Mouse (Mus musculus) lung, embryonic 14.5 days (tissue): ENCODE data around the gene Gfap. TPM values are rescaled to one million over a fixed set of nuclear protein-coding genes. Genes with fewer than 3 reads are reported as not detected.

Source experiments
- ATAC-seq: fragments of 200-750 bp; cut with Nextera tagmentation; 2 replicates; pipeline ENCODE4 v1.8.0; 2017; ENCODE audit warnings: mild to moderate bottlenecking, moderate TSS enrichment, moderate library complexity; ENCODE audit not compliant: insufficient read depth
- DNase-seq: peaks from one replicate; pipeline ENCODE4 v3.0.0-alpha.2; 2015
- H3K27ac ChIP-seq: fragments of 300-500 bp; sonication (generic); 2 replicates; pipeline ENCODE4 v1.5.1; 2014; ENCODE audit warnings: low read depth, mild to moderate bottlenecking, moderate library complexity
- H3K27me3 ChIP-seq: fragments of 300-500 bp; sonication (generic); 2 replicates; pipeline ENCODE4 v1.6.1; 2014; ENCODE audit warnings: low read length, control low read depth; ENCODE audit not compliant: insufficient read depth
- H3K36me3 ChIP-seq: fragments of 300-500 bp; sonication (generic); 2 replicates; pipeline ENCODE4 v1.6.1; 2014; ENCODE audit warnings: control low read depth; ENCODE audit not compliant: insufficient read depth
- H3K4me1 ChIP-seq: fragments of 300-500 bp; sonication (generic); 2 replicates; pipeline ENCODE4 v1.6.1; 2014; ENCODE audit warnings: antibody characterized with exemption, control low read depth; ENCODE audit not compliant: insufficient read depth
- H3K4me2 ChIP-seq: fragments of 300-500 bp; sonication (generic); 2 replicates; pipeline ENCODE4 v1.6.1; 2014; ENCODE audit warnings: mild to moderate bottlenecking
- H3K4me3 ChIP-seq: fragments of 300-500 bp; sonication (generic); 2 replicates; pipeline ENCODE4 v1.5.1; 2014; ENCODE audit warnings: low read depth, low read length
- H3K9ac ChIP-seq: fragments of 300-500 bp; sonication (generic); 2 replicates; pipeline ENCODE4 v1.6.1; 2014
- H3K9me3 ChIP-seq: fragments of 300-500 bp; sonication (generic); 2 replicates; pipeline ENCODE4 v1.6.1; 2016; ENCODE audit warnings: low read depth, low read length, control low read depth
- CTCF ChIP-seq: IDR thresholded peaks from 2 replicates; pipeline ENCODE4 v1.5.1; 2016; ENCODE audit warnings: antibody characterized with exemption, low read depth
- WGBS: fragments of 180-500 bp; shearing (Covaris S2); extraction: QIAGEN DNeasy Blood & Tissue Kit; methylation state at CpG from one replicate; pipeline ENCODE4 v1.1.7; 2014; 5-methylcytosine and 5-hydroxymethylcytosine counted together
- polyA plus RNA-seq: library from polyadenylated mRNA; unstranded; fragments of >200 nt; fragmentation: Nextera tagmentation; extraction: Ambion mirVana; gene quantifications from 2 replicates; pipeline ENCODE4 v1.2.1, GENCODE M21; 2014

The Gfap gene
- polyA plus RNA-seq, 1 experiment from 2014 or later = 0.41 TPM

DNA sequence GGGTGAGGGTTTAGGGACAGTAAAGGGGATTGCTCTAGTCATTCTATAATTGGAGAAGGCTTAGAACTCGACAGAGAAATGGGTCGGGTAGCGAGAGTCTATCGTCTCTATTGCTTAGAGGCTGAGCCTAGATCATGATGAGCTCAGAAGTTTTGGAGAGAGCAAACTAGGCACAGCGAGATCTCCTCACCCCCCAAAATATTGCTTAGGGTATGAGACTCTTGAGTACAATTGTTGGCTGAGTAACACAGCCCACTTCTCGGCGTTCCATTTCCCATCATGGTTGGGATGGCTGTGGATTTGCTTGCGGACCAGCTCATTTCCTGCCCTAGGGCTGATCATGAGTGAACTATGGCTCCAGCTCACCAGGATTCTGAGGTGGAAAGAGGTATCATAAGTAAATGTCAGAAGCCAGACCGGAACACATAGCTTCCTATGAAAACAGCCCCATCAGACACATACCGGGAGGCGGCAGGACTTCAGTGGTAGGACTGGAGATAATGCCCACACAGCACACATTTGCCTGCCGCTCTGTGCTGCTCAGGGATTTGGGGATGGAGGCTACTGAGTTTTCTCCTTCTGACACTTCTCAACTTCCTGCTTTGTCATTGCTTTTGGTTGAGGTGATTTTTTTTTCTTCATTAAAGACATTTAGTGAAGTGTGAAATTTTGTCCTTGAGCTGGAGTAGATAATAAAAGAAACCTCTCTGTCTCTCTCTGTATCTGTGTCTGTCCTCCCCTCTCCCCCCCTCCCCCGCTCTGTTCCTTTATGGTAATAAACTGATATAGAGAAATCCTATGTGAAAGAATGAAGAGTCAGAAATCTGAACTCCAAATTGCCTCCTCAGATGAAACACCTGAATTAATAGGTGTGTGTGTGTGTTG, 19.2 kb downstream of the Gfap start:
- no peaks in the 10 kb centered on the region for H3K4me1 ChIP-seq
- TF ChIP-seq CTCF = no peak
- no peaks in the 10 kb centered on the region for H3K9me3 ChIP-seq
- DNase-seq (no peak), ATAC-seq (peak; percentile 30; the same call in 1 of the 2 replicates)
- 11% methylated on average over 13 of the region's 13 CpGs for WGBS
- peak overlapping the region; percentile 74 for H3K4me3 ChIP-seq
- peak overlapping the region; percentile 88; the same call in 1 of the 2 replicates for H3K27ac ChIP-seq
- H3K4me2 ChIP-seq = peak overlapping the region; percentile 80
- no peaks in the 10 kb centered on the region for H3K27me3 ChIP-seq
- peak overlapping the region; percentile 82 for H3K9ac ChIP-seq
- H3K36me3 ChIP-seq = peaks cover 10% of the 10 kb centered on the region

- WGBS = under 1% methylated on average over 62 of the region's 62 CpGs
- DNase-seq (peak; percentile 96), ATAC-seq (peak; percentile 92)
- peak within 1 kb of the TSS; percentile 80 for H3K4me2 ChIP-seq
- H3K4me1 ChIP-seq = no peaks in the 10 kb centered on the region
- no peaks in the 10 kb centered on the region for H3K27me3 ChIP-seq
- no peak for TF ChIP-seq CTCF
- H3K9ac ChIP-seq = peak within 1 kb of the TSS; percentile 82
- H3K36me3 ChIP-seq = peaks cover 18% of the 10 kb centered on the region
- peak within 1 kb of the TSS; percentile 88 for H3K27ac ChIP-seq
- H3K4me3 ChIP-seq = peak within 1 kb of the TSS; percentile 74
- no peaks in the 10 kb centered on the region for H3K9me3 ChIP-seq
Measured at GRCm38 (mm10) chr11:102880585-102881313, 20.0 kb downstream of the Gfap start, which contains the start of the genes Eftud2 and Ccdc103. TSS of gene Eftud2 (minus strand) at chr11:102880985. TSS of gene Ccdc103 (plus strand) at chr11:102881204.

DNA sequence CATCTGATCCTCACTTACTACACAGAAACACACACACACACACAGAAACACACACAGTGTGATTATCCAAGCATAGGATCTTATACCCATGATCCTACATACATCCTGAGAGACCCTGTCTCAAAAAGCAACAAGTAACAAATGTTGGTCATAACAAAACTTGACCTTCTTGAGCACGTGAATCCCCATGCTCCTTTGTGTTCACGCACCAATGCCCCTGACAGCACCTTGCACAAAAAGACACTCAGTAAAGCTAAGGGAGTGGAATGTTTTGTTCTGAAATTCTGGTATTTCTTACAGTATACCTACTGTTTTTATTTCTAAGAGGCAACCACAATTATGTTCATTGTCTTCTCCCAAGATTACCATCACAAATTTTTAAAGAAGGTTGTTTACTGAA, 21.2 kb downstream of the Gfap start:
- peak overlapping the region; percentile 82; the same call in 1 of the 2 replicates for H3K9ac ChIP-seq
- TF ChIP-seq CTCF = no peak
- H3K4me3 ChIP-seq = no peak overlapping the region
- H3K36me3 ChIP-seq = peaks cover 30% of the 10 kb centered on the region
- H3K4me2 ChIP-seq = peak overlapping the region; percentile 80
- H3K4me1 ChIP-seq = no peaks in the 10 kb centered on the region
- no peaks in the 10 kb centered on the region for H3K27me3 ChIP-seq
- WGBS = 79% methylated on average over 2 of the region's 2 CpGs
- no peaks in the 10 kb centered on the region for H3K9me3 ChIP-seq
- DNase-seq = no peak
- H3K27ac ChIP-seq = no peak overlapping the region
- no peak for ATAC-seq

- no peak overlapping the region for H3K9ac ChIP-seq
- no peak for DNase-seq
- no peaks in the 10 kb centered on the region for H3K4me1 ChIP-seq
- no peak overlapping the region for H3K27ac ChIP-seq
- H3K27me3 ChIP-seq = no peaks in the 10 kb centered on the region
- no peak overlapping the region for H3K4me3 ChIP-seq
- H3K36me3 ChIP-seq = peaks cover 60% of the 10 kb centered on the region
- no peak overlapping the region for H3K4me2 ChIP-seq
- TF ChIP-seq CTCF = no peak
- no peaks in the 10 kb centered on the region for H3K9me3 ChIP-seq
- WGBS = 85% methylated on average over 7 of the region's 7 CpGs
- no peak for ATAC-seq
Measured at GRCm38 (mm10) chr11:102874801-102875334, 25.8 kb downstream of the Gfap start.

DNA sequence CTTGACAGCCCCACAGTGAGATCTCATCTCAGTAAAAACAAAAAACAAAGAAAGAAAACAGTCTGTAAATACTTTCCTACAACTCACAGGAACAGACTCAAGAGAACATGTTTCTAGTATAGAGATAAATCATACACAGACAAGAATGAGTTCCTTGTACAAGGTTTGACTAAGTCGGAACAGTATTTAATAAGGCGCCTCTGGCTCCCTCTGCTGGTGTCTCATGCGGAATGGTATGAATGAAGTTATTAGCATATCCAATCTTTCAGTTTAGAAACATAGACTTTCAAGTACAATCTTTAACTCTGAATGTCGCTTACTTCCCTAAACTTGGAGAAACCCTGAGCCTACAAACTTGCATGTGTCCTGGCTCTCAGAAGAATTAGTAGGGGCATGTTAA, 36.4 kb downstream of the Gfap start:
- Histone ChIP-seq H3K9ac (no peak overlapping the region), H3K36me3 (peaks cover 93% of the 10 kb centered on the region), H3K27me3 (no peaks in the 10 kb centered on the region), H3K4me1 (no peaks in the 10 kb centered on the region), H3K4me3 (no peak overlapping the region), H3K4me2 (no peak overlapping the region), H3K27ac (no peak overlapping the region), H3K9me3 (no peaks in the 10 kb centered on the region)
- WGBS = 26% methylated on average over 4 of the region's 4 CpGs
- DNase-seq (peak; percentile 95), ATAC-seq (no peak)
- TF ChIP-seq CTCF = peak; percentile 73

- DNase-seq (no peak), ATAC-seq (no peak)
- WGBS = 87% methylated on average over 8 of the region's 8 CpGs
- no peak overlapping the region for H3K27ac ChIP-seq
- no peak overlapping the region for H3K4me3 ChIP-seq
- no peak overlapping the region for H3K4me2 ChIP-seq
- no peak for TF ChIP-seq CTCF
- H3K27me3 ChIP-seq = no peaks in the 10 kb centered on the region
- no peak overlapping the region for H3K9ac ChIP-seq
- no peaks in the 10 kb centered on the region for H3K4me1 ChIP-seq
- no peaks in the 10 kb centered on the region for H3K9me3 ChIP-seq
- H3K36me3 ChIP-seq = peaks cover 87% of the 10 kb centered on the region
Measured at GRCm38 (mm10) chr11:102859933-102860332, 40.8 kb downstream of the Gfap start.

DNA sequence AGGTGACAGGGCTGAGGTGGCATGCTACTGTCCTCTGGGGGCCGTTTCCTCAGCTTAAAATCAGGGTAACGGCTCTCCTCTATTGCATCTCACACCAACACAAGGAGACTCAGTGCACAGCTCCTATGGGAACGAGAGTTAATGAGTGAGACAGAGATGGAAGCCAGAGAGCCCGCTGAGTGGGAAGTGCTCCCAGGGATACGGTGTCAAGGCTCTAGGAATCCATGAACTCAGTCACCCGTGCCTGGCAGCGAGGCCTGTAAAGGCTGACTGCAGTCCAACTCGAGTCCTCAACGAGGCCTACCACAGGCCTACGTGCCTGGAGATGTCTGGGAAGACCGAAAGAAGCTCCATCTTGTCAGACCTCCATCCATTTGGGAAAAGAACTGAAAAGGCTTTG, 41.8 kb downstream of the Gfap start:
- no peaks in the 10 kb centered on the region for H3K4me1 ChIP-seq
- DNase-seq = no peak
- H3K4me2 ChIP-seq = no peak overlapping the region
- WGBS = 91% methylated on average over 11 of the region's 11 CpGs
- H3K9me3 ChIP-seq = no peaks in the 10 kb centered on the region
- H3K27me3 ChIP-seq = no peaks in the 10 kb centered on the region
- H3K9ac ChIP-seq = no peak overlapping the region
- TF ChIP-seq CTCF = no peak
- peaks cover 88% of the 10 kb centered on the region for H3K36me3 ChIP-seq
- ATAC-seq = no peak
- H3K4me3 ChIP-seq = no peak overlapping the region
- H3K27ac ChIP-seq = no peak overlapping the region
